Mouse (Mus musculus) embryonic fibroblast, embryonic 13.5 days (primary cell): Measurements from ENCODE around the gene Pkig. TPM values are rescaled to one million over a fixed set of nuclear protein-coding genes. Genes with fewer than 3 reads are reported as not detected.

Experiments used
- H3K27ac ChIP-seq: 2 replicates; pipeline ENCODE4 v1.5.1; 2012; ENCODE audit warnings: low read length, control low read depth, inconsistent platforms; ENCODE audit not compliant: insufficient read depth
- H3K4me1 ChIP-seq: 2 replicates; pipeline ENCODE4 v1.6.1; 2011; ENCODE audit warnings: low read length; ENCODE audit not compliant: control insufficient read depth, insufficient read depth
- H3K4me3 ChIP-seq: 2 replicates; pipeline ENCODE4 v1.5.1; 2011; ENCODE audit warnings: mild to moderate bottlenecking, control low read depth, low read length; ENCODE audit not compliant: insufficient read depth
- CTCF ChIP-seq: IDR thresholded peaks from 2 replicates; pipeline ENCODE4 v1.5.1; 2011; ENCODE audit warnings: mild to moderate bottlenecking, control low read depth, low read length, moderate library complexity, borderline replicate concordance; ENCODE audit not compliant: insufficient read depth
- POLR2A ChIP-seq: IDR thresholded peaks from 2 replicates; pipeline ENCODE4 v1.6.1; 2011; ENCODE audit warnings: low read depth, mild to moderate bottlenecking, control low read depth, low read length, moderate library complexity
- polyA plus RNA-seq: library from polyadenylated mRNA; stranded (reverse); fragments of >200 nt; gene quantifications from 2 replicates; pipeline ENCODE4 v1.2.4, GENCODE M21; 2011; ENCODE audit warnings: low read depth; ENCODE audit not compliant: missing spikeins, insufficient read length

Pkig gene
- polyA plus RNA-seq, 1 experiment = 39.7 TPM

GRCm38 (mm10) chr2:163766890-163767289 lies 108.7 kb downstream of the Pkig start:
- TF ChIP-seq POLR2A = no peak
- no peak for TF ChIP-seq CTCF
- Histone ChIP-seq H3K27ac (no peak overlapping the region), H3K4me1 (no peaks in the 10 kb centered on the region), H3K4me3 (no peak overlapping the region)

GRCm38 (mm10) chr2:163770731-163771130 lies 112.5 kb downstream of the Pkig start:
- Histone ChIP-seq H3K4me3 (no peak overlapping the region), H3K4me1 (no peaks in the 10 kb centered on the region), H3K27ac (no peak overlapping the region)
- TF ChIP-seq CTCF = no peak
- no peak for TF ChIP-seq POLR2A

Other genes with a start within 250 kb of the Pkig start
- 35.5 and 39.8 TPM in 2 replicates for gene Oser1, start 233.7 kb upstream of the Pkig start, polyA plus RNA-seq
- gene Gdap1l1, start 219.9 kb upstream of the Pkig start, polyA plus RNA-seq = 0.86 TPM in 1 of 2 replicates, not detected in the other
- 10.5 and 11.1 TPM in 2 replicates for gene Fitm2, start 185.8 kb upstream of the Pkig start, polyA plus RNA-seq
- not detected in 2 replicates for gene R3hdml, start 166.1 kb upstream of the Pkig start, polyA plus RNA-seq
- not detected in 2 replicates for gene Hnf4a, start 151.6 kb upstream of the Pkig start, polyA plus RNA-seq
- gene Ttpal, start 56.1 kb upstream of the Pkig start, polyA plus RNA-seq = 40.7 TPM in 2 replicates
- 262 and 294 TPM in 2 replicates for gene Serinc3, start 13.3 kb upstream of the Pkig start, polyA plus RNA-seq
- gene Ada, start 91.9 kb downstream of the Pkig start, polyA plus RNA-seq = 26.9 and 32.7 TPM in 2 replicates
- 203 and 212 TPM in 2 replicates for gene Ccn5, start 162.5 kb downstream of the Pkig start, polyA plus RNA-seq
- gene Kcnk15, start 195.3 kb downstream of the Pkig start, polyA plus RNA-seq = 0.26 TPM in 1 of 2 replicates, not detected in the other